Mouse (Mus musculus) limb, embryonic 11.5 days (tissue): ENCODE results near the gene Gm17728. TPM values are rescaled to one million over a fixed set of nuclear protein-coding genes. Genes with fewer than 3 reads are reported as not detected.

Source experiments
- ATAC-seq: fragments of 200-750 bp; cut with Nextera tagmentation; 2 replicates; pipeline ENCODE4 v1.8.0; 2017; ENCODE audit warnings: low read depth; ENCODE audit not compliant: insufficient number of reproducible peaks, low FRiP score, low TSS enrichment
- DNase-seq: peaks from one replicate; pipeline ENCODE4 v3.0.0-alpha.2; 2015; ENCODE audit warnings: low spot score
- H3K27ac ChIP-seq: fragments of 300-500 bp; sonication (generic); replicated peaks from 2 replicates; pipeline ENCODE4 v1.5.1; 2014; ENCODE audit warnings: low read depth, mild to moderate bottlenecking, low read length
- H3K27me3 ChIP-seq: fragments of 300-500 bp; sonication (generic); 2 replicates; pipeline ENCODE4 v1.6.1; 2014; ENCODE audit warnings: mild to moderate bottlenecking, low read length, mixed read lengths; ENCODE audit not compliant: control insufficient read depth, insufficient read depth
- H3K36me3 ChIP-seq: fragments of 300-500 bp; sonication (generic); 2 replicates; pipeline ENCODE4 v1.6.1; 2014; ENCODE audit warnings: mild to moderate bottlenecking, low read length, moderate library complexity, mixed read lengths; ENCODE audit not compliant: control insufficient read depth, insufficient read depth
- H3K4me1 ChIP-seq: fragments of 300-500 bp; sonication (generic); 2 replicates; pipeline ENCODE4 v1.6.1; 2014; ENCODE audit warnings: low read length, mixed read lengths; ENCODE audit not compliant: control insufficient read depth, insufficient read depth
- H3K4me2 ChIP-seq: fragments of 300-500 bp; sonication (generic); 2 replicates; pipeline ENCODE4 v1.6.1; 2014; ENCODE audit warnings: low read depth, mild to moderate bottlenecking, moderate library complexity; ENCODE audit not compliant: severe bottlenecking
- H3K4me3 ChIP-seq: fragments of 300-500 bp; sonication (generic); 2 replicates; pipeline ENCODE4 v1.5.1; 2014; ENCODE audit warnings: low read depth, low read length
- H3K9ac ChIP-seq: fragments of 300-500 bp; sonication (generic); 2 replicates; pipeline ENCODE4 v1.6.1; 2014; ENCODE audit warnings: mild to moderate bottlenecking, low read length
- H3K9me3 ChIP-seq: fragments of 300-500 bp; sonication (generic); 2 replicates; pipeline ENCODE4 v1.6.1; 2016; ENCODE audit warnings: low read length; ENCODE audit not compliant: control insufficient read depth
- WGBS: fragments of 180-500 bp; shearing (Covaris S2); extraction: QIAGEN DNeasy Blood & Tissue Kit; methylation state at CpG from one replicate; pipeline ENCODE4 v1.1.7; 2014; 5-methylcytosine and 5-hydroxymethylcytosine counted together
- polyA plus RNA-seq: library from polyadenylated mRNA; unstranded; fragments of >200 nt; fragmentation: Nextera tagmentation; extraction: Ambion mirVana; gene quantifications from 2 replicates; pipeline ENCODE4 v1.2.1, GENCODE M21; 2014

Gene Gm17728
- polyA plus RNA-seq, 1 experiment from 2014 or later = not detected

- WGBS = 89% methylated on average over 5 of the region's 5 CpGs
- ATAC-seq = no peak
- Histone ChIP-seq H3K9ac (no peak overlapping the region), H3K9me3 (no peaks in the 10 kb centered on the region), H3K27me3 (no peaks in the 10 kb centered on the region), H3K4me3 (no peak overlapping the region), H3K4me1 (no peaks in the 10 kb centered on the region), H3K4me2 (no peak overlapping the region), H3K27ac (no peak overlapping the region), H3K36me3 (no peaks in the 10 kb centered on the region)
- DNase-seq = no peak
These were observed 34.5 kb downstream of the Gm17728 start for GRCm38 (mm10) chr17:9456406-9456805.

GRCm38 (mm10) chr17:9460904-9461303, 39.0 kb downstream of the Gm17728 start:
- 88% methylated on average over 2 of the region's 2 CpGs for WGBS
- Histone ChIP-seq H3K9me3 (no peaks in the 10 kb centered on the region), H3K4me1 (no peaks in the 10 kb centered on the region), H3K27ac (no peak overlapping the region), H3K27me3 (no peaks in the 10 kb centered on the region), H3K4me3 (no peak overlapping the region), H3K36me3 (no peaks in the 10 kb centered on the region), H3K9ac (no peak overlapping the region), H3K4me2 (no peak overlapping the region)
- no peak for ATAC-seq
- no peak for DNase-seq

Other genes starting within 250 kb of the Gm17728 start
- not detected in 2 replicates for gene Pabpc6, start 247.7 kb downstream of the Gm17728 start, polyA plus RNA-seq